Mouse (Mus musculus) heart, embryonic 10.5 days (tissue): ENCODE results near the gene Hpse2. TPM values are rescaled to one million over a fixed set of nuclear protein-coding genes. Genes with fewer than 3 reads are reported as not detected.
A peak's percentile ranks its signal among the peaks of the same experiment; 100 is the strongest.

Experiments used
- DNase-seq: peaks from one replicate; pipeline ENCODE4 v3.0.0-alpha.2; 2017; ENCODE audit warnings: low spot score
- H3K27ac ChIP-seq: fragments of 300-500 bp; sonication (generic); 2 replicates; pipeline ENCODE4 v1.5.1; 2016; ENCODE audit warnings: mild to moderate bottlenecking
- H3K27me3 ChIP-seq: fragments of 300-500 bp; sonication (generic); 2 replicates; pipeline ENCODE4 v1.6.1; 2016; ENCODE audit warnings: mild to moderate bottlenecking; ENCODE audit not compliant: poor library complexity, insufficient read depth, severe bottlenecking
- H3K36me3 ChIP-seq: fragments of 300-500 bp; sonication (generic); 2 replicates; pipeline ENCODE4 v1.6.1; 2016; ENCODE audit warnings: mild to moderate bottlenecking, moderate library complexity
- H3K4me1 ChIP-seq: fragments of 300-500 bp; sonication (generic); 2 replicates; pipeline ENCODE4 v1.6.1; 2016; ENCODE audit warnings: mild to moderate bottlenecking
- H3K4me3 ChIP-seq: fragments of 300-500 bp; sonication (generic); 2 replicates; pipeline ENCODE4 v1.5.1; 2016; ENCODE audit warnings: mild to moderate bottlenecking, moderate library complexity
- H3K9me3 ChIP-seq: fragments of 300-500 bp; sonication (generic); 2 replicates; pipeline ENCODE4 v1.6.1; 2016; ENCODE audit warnings: mild to moderate bottlenecking, moderate library complexity
- WGBS: fragments of 180-500 bp; shearing (Covaris S2); methylation state at CpG from one replicate; pipeline ENCODE4 v1.1.7; 2016; 5-methylcytosine and 5-hydroxymethylcytosine counted together
- polyA plus RNA-seq: library from polyadenylated mRNA; unstranded; fragments of >200 nt; fragmentation: Nextera tagmentation; extraction: Ambion mirVana; gene quantifications from 2 replicates; pipeline ENCODE4 v1.2.1, GENCODE M21; 2016

Hpse2 gene
- polyA plus RNA-seq, 1 experiment from 2014 or later = 0.29 TPM

GRCm38 (mm10) chr19:42909719-42910118 is 478.4 kb downstream of the Hpse2 start:
- WGBS = 88% methylated on average over 4 of the region's 4 CpGs
- Histone ChIP-seq H3K27ac (no peak overlapping the region), H3K4me3 (no peak overlapping the region), H3K36me3 (no peaks in the 10 kb centered on the region), H3K27me3 (no peaks in the 10 kb centered on the region), H3K4me1 (peaks cover 16% of the 10 kb centered on the region), H3K9me3 (no peaks in the 10 kb centered on the region)
- DNase-seq = no peak

GRCm38 (mm10) chr19:42908553-42908952 is 479.6 kb downstream of the Hpse2 start:
- peaks cover 18% of the 10 kb centered on the region for H3K4me1 ChIP-seq
- DNase-seq = no peak
- no peaks in the 10 kb centered on the region for H3K36me3 ChIP-seq
- H3K4me3 ChIP-seq = no peak overlapping the region
- no peak overlapping the region for H3K27ac ChIP-seq
- WGBS = 86% methylated on average over 6 of the region's 6 CpGs
- no peaks in the 10 kb centered on the region for H3K9me3 ChIP-seq
- H3K27me3 ChIP-seq = no peaks in the 10 kb centered on the region

DNA sequence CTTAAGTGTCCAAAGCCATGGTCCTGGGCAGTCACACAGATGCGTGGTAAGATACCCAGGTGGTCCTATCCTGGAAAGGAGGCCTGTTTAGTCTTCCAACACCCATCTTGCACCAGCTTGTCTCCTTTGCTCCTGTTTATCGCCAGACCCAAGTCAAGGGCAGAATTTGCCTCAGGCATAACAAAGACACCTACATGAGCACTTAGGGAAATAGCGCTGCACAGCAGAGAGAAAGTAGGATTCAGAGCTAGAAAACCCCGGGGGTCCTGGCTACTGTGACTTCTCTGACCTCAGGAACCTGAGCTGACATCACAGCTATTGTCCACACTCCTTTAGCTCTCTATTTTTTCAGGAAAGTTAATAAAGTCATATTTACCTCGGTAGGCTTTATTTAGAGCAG is 481.8 kb downstream of the Hpse2 start:
- 69% methylated on average over 5 of the region's 5 CpGs for WGBS

GRCm38 (mm10) chr19:42904726-42905125 is 483.4 kb downstream of the Hpse2 start:
- WGBS = 45% methylated on average over 7 of the region's 7 CpGs
- Histone ChIP-seq H3K9me3 (no peaks in the 10 kb centered on the region), H3K27ac (0 out of 2 replicates have a peak overlapping the region, but pooled peaks have one; percentile 30), H3K4me3 (no peak overlapping the region), H3K36me3 (no peaks in the 10 kb centered on the region), H3K27me3 (no peaks in the 10 kb centered on the region), H3K4me1 (peaks cover 18% of the 10 kb centered on the region)
- no peak for DNase-seq

More for the DNA sequence above, 481.8 kb downstream of the Hpse2 start:
- H3K36me3 ChIP-seq = no peaks in the 10 kb centered on the region
- no peak overlapping the region for H3K27ac ChIP-seq
- H3K4me1 ChIP-seq = peaks cover 18% of the 10 kb centered on the region
- H3K4me3 ChIP-seq = no peak overlapping the region
- H3K9me3 ChIP-seq = no peaks in the 10 kb centered on the region
- no peaks in the 10 kb centered on the region for H3K27me3 ChIP-seq
- DNase-seq = no peak

- no peak overlapping the region for H3K4me3 ChIP-seq
- no peaks in the 10 kb centered on the region for H3K36me3 ChIP-seq
- peaks cover 18% of the 10 kb centered on the region for H3K4me1 ChIP-seq
- no peak for DNase-seq
- H3K27me3 ChIP-seq = no peaks in the 10 kb centered on the region
- no peak overlapping the region for H3K27ac ChIP-seq
- H3K9me3 ChIP-seq = no peaks in the 10 kb centered on the region
- WGBS = 80% methylated on average over 4 of the region's 4 CpGs
Observed at GRCm38 (mm10) chr19:42904240-42904639, 483.9 kb downstream of the Hpse2 start.

- H3K36me3 ChIP-seq = no peaks in the 10 kb centered on the region
- DNase-seq = no peak
- H3K9me3 ChIP-seq = no peaks in the 10 kb centered on the region
- H3K4me3 ChIP-seq = no peak overlapping the region
- H3K27ac ChIP-seq = no peak overlapping the region
- H3K4me1 ChIP-seq = peaks cover 18% of the 10 kb centered on the region
- WGBS = 91% methylated on average over 6 of the region's 6 CpGs
- no peaks in the 10 kb centered on the region for H3K27me3 ChIP-seq
Observed at GRCm38 (mm10) chr19:42903840-42904239, 484.3 kb downstream of the Hpse2 start.

GRCm38 (mm10) chr19:42902410-42903021 is 485.6 kb downstream of the Hpse2 start:
- WGBS = 78% methylated on average over 6 of the region's 6 CpGs

GRCm38 (mm10) chr19:42891599-42891998 is 496.6 kb downstream of the Hpse2 start:
- Histone ChIP-seq H3K4me3 (no peak overlapping the region), H3K36me3 (no peaks in the 10 kb centered on the region), H3K9me3 (no peaks in the 10 kb centered on the region), H3K27ac (no peak overlapping the region), H3K27me3 (no peaks in the 10 kb centered on the region), H3K4me1 (0 out of 2 replicates have a peak, but pooled peaks cover 4% of the 10 kb centered on the region)
- 57% methylated on average over 5 of the region's 5 CpGs for WGBS
- DNase-seq = no peak

More at GRCm38 (mm10) chr19:42902410-42903021, 485.6 kb downstream of the Hpse2 start:
- Histone ChIP-seq H3K27me3 (no peaks in the 10 kb centered on the region), H3K27ac (no peak overlapping the region), H3K4me3 (no peak overlapping the region), H3K36me3 (no peaks in the 10 kb centered on the region), H3K9me3 (no peaks in the 10 kb centered on the region), H3K4me1 (peaks cover 18% of the 10 kb centered on the region)
- DNase-seq = no peak

- Histone ChIP-seq H3K4me3 (no peak overlapping the region), H3K4me1 (peaks cover 8% of the 10 kb centered on the region), H3K9me3 (no peaks in the 10 kb centered on the region), H3K27me3 (no peaks in the 10 kb centered on the region), H3K27ac (no peak overlapping the region), H3K36me3 (no peaks in the 10 kb centered on the region)
- WGBS = 53% methylated on average over 4 of the region's 4 CpGs
- no peak for DNase-seq
Observed at GRCm38 (mm10) chr19:42877653-42878052, 510.5 kb downstream of the Hpse2 start.

DNA sequence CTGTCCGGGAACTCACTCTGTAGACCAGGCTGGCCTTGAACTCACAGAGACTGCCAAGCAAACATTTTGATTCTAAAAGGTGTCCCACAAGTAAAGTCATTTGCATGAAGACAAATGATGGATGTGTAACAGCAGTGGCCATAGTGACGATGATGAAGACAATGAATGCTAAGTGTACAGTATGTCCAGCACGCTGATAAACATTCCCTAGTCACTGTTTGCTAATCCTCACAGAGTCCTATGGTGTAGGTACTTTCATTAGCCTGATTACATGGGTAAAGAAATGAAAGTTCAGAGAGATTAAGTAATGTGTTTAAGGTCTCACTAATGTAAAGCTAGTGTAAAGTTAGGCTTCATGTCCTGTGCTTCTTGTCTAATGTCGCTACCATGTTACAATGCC is 511.6 kb downstream of the Hpse2 start:
- H3K27me3 ChIP-seq = no peaks in the 10 kb centered on the region
- DNase-seq = no peak
- no peak overlapping the region for H3K27ac ChIP-seq
- no peaks in the 10 kb centered on the region for H3K36me3 ChIP-seq
- H3K9me3 ChIP-seq = no peaks in the 10 kb centered on the region
- no peak overlapping the region for H3K4me3 ChIP-seq
- 81% methylated on average over 4 of the region's 4 CpGs for whole genome bisulfite sequencing
- peaks cover 8% of the 10 kb centered on the region for H3K4me1 ChIP-seq

- Histone ChIP-seq H3K27ac (peak overlapping the region; percentile 17; the same call in 1 of the 2 replicates), H3K4me1 (peaks cover 25% of the 10 kb centered on the region), H3K4me3 (no peak overlapping the region), H3K9me3 (no peaks in the 10 kb centered on the region), H3K36me3 (no peaks in the 10 kb centered on the region), H3K27me3 (no peaks in the 10 kb centered on the region)
- DNase-seq = no peak
- WGBS = 71% methylated on average over 8 of the region's 8 CpGs
Observed at GRCm38 (mm10) chr19:42869663-42870530, 518.3 kb downstream of the Hpse2 start.

- H3K4me1 ChIP-seq = peaks cover 25% of the 10 kb centered on the region
- 22% methylated on average over 3 of the region's 3 CpGs for WGBS
- no peaks in the 10 kb centered on the region for H3K36me3 ChIP-seq
- no peak overlapping the region for H3K4me3 ChIP-seq
- H3K27me3 ChIP-seq = no peaks in the 10 kb centered on the region
- peak; percentile 88 for DNase-seq
- H3K27ac ChIP-seq = no peak overlapping the region
- H3K9me3 ChIP-seq = no peaks in the 10 kb centered on the region
Observed at GRCm38 (mm10) chr19:42868958-42869662, 519.0 kb downstream of the Hpse2 start.

GRCm38 (mm10) chr19:42863013-42863412 is 525.1 kb downstream of the Hpse2 start:
- Histone ChIP-seq H3K27me3 (no peaks in the 10 kb centered on the region), H3K27ac (no peak overlapping the region), H3K9me3 (no peaks in the 10 kb centered on the region), H3K36me3 (no peaks in the 10 kb centered on the region), H3K4me3 (no peak overlapping the region), H3K4me1 (no peaks in the 10 kb centered on the region)
- WGBS = 50% methylated on average over 3 of the region's 3 CpGs
- no peak for DNase-seq
